Mouse (Mus musculus) hindbrain, embryonic 13.5 days (tissue): ENCODE data around the gene Lhfpl2. TPM values are rescaled to one million over a fixed set of nuclear protein-coding genes. Genes with fewer than 3 reads are reported as not detected.

ENCODE experiments used
- ATAC-seq: fragments of 200-750 bp; cut with Nextera tagmentation; 2 replicates; pipeline ENCODE4 v1.8.0; 2017; ENCODE audit warnings: moderate TSS enrichment; ENCODE audit not compliant: low FRiP score
- H3K27ac ChIP-seq: fragments of 300-500 bp; sonication (generic); 2 replicates; pipeline ENCODE4 v1.5.1; 2015; ENCODE audit warnings: inconsistent platforms, mild to moderate bottlenecking, moderate library complexity
- H3K27me3 ChIP-seq: fragments of 300-500 bp; sonication (generic); 2 replicates; pipeline ENCODE4 v1.6.1; 2015; ENCODE audit warnings: mild to moderate bottlenecking, inconsistent platforms
- H3K36me3 ChIP-seq: fragments of 300-500 bp; sonication (generic); 2 replicates; pipeline ENCODE4 v1.6.1; 2015; ENCODE audit warnings: mild to moderate bottlenecking, inconsistent platforms
- H3K4me1 ChIP-seq: fragments of 300-500 bp; sonication (generic); replicated peaks from 2 replicates; pipeline ENCODE4 v1.6.1; 2015; ENCODE audit warnings: inconsistent platforms
- H3K4me2 ChIP-seq: fragments of 300-500 bp; sonication (generic); 2 replicates; pipeline ENCODE4 v1.6.1; 2015; ENCODE audit warnings: inconsistent platforms, mild to moderate bottlenecking, moderate library complexity
- H3K4me3 ChIP-seq: fragments of 300-500 bp; sonication (generic); 2 replicates; pipeline ENCODE4 v1.5.1; 2015; ENCODE audit warnings: mild to moderate bottlenecking, inconsistent platforms
- H3K9ac ChIP-seq: fragments of 300-500 bp; sonication (generic); 2 replicates; pipeline ENCODE4 v1.6.1; 2015; ENCODE audit warnings: mild to moderate bottlenecking, inconsistent platforms
- H3K9me3 ChIP-seq: fragments of 300-500 bp; sonication (generic); 2 replicates; pipeline ENCODE4 v1.6.1; 2016; ENCODE audit warnings: inconsistent platforms
- WGBS: fragments of 180-500 bp; shearing (Covaris S2); methylation state at CpG from one replicate; pipeline ENCODE4 v1.1.7; 2015; 5-methylcytosine and 5-hydroxymethylcytosine counted together
- polyA plus RNA-seq: library from polyadenylated mRNA; unstranded; fragments of >200 nt; fragmentation: Nextera tagmentation; extraction: Ambion mirVana; gene quantifications from 2 replicates; pipeline ENCODE4 v1.2.1, GENCODE M21; 2015

Lhfpl2 gene
- polyA plus RNA-seq, 1 experiment from 2014 or later: 18.4 TPM

DNA sequence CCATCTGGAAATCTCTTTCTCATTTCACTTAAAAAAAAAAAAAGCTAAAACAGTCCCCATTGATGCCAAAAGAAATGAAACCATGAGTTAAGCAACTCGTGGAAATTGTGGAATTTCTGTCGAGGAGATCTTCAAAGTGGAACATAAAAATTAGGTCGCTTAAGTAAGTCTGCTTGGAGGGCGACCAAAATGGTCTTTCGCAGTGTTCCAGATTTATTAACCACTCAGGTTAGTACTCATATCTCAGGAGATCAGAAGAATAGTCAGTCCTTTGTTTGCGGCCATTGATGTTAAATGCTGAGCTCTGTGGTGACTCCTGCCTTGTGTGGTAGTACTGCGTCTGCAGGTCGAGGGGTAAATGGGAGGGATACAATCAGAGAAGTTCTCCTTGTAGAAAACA lies 48.8 kb downstream of the Lhfpl2 start:
- Histone ChIP-seq H3K4me1 (no peaks in the 10 kb centered on the region), H3K27ac (no peak overlapping the region), H3K4me3 (no peak overlapping the region), H3K9ac (no peak overlapping the region), H3K27me3 (no peaks in the 10 kb centered on the region), H3K4me2 (no peak overlapping the region), H3K9me3 (no peaks in the 10 kb centered on the region), H3K36me3 (no peaks in the 10 kb centered on the region)
- ATAC-seq: no peak
- WGBS: 91% methylated on average over 8 of the region's 8 CpGs

DNA sequence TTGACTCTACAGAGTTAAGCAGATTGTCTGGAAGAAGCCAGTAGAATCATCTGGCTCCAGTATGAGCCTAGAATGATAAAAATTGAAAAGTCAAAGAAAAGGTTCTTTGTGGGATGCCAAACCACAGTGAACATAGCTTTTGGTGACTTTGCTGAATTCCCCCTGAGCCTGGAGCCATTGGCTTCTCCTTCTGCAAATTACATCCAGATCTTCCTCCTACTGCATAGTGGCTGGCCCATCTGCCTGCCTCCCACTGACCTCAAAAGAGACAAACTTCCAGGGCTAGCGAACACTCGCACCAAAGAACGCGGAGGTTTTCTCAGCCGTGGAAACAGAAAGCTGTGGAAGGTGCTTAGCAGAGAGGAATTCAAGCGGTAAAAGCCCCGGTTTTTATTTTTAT lies 49.4 kb downstream of the Lhfpl2 start:
- ATAC-seq: no peak
- H3K9ac ChIP-seq: no peak overlapping the region
- no peaks in the 10 kb centered on the region for H3K36me3 ChIP-seq
- no peak overlapping the region for H3K27ac ChIP-seq
- WGBS: 92% methylated on average over 7 of the region's 7 CpGs
- no peaks in the 10 kb centered on the region for H3K9me3 ChIP-seq
- no peaks in the 10 kb centered on the region for H3K27me3 ChIP-seq
- H3K4me3 ChIP-seq: no peak overlapping the region
- H3K4me1 ChIP-seq: no peaks in the 10 kb centered on the region
- H3K4me2 ChIP-seq: no peak overlapping the region

DNA sequence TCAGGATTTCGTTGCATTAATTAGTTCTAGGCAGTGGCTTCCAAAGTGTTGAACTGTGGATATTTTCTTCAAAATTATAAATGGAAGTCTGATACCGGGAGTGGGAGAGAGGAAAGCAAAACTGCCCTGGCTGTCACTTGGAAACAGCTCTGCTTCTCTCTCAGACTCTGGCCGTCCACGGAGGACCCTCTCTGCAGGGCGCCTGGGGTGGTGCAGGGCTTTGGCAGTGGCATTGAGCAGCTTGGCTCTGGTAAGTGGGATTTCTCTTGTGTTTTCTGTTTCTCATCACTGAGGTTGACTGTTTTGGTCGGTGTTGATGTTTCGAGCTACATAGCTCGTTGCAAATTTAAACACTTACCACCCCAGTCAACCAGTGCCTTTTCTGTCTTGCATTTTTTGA lies 53.0 kb downstream of the Lhfpl2 start:
- Histone ChIP-seq H3K4me2 (no peak overlapping the region), H3K4me1 (no peaks in the 10 kb centered on the region), H3K9ac (no peak overlapping the region), H3K36me3 (no peaks in the 10 kb centered on the region), H3K4me3 (no peak overlapping the region), H3K9me3 (0 out of 2 replicates have a peak, but pooled peaks cover 3% of the 10 kb centered on the region), H3K27me3 (no peaks in the 10 kb centered on the region), H3K27ac (no peak overlapping the region)
- ATAC-seq: no peak
- 83% methylated on average over 8 of the region's 8 CpGs for WGBS

DNA sequence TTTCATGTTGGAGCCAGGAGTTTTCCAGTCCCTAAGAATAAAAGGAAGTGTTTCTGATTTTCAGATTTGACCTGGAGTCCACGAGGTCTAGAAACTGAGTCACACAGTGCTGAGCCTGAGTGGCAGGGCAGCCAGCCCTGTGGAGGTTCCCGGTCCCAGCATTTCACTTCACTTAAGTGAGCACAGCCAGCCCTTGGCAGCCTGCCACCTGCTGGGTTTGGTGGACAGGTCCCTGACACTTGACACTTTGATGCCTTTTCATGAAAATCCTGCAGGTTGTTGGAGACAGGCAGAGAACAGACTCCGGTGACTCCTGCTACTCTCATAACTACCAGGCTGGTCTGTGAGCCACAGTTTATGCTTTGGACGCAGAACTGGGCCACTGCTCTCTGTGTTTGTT lies 57.9 kb downstream of the Lhfpl2 start:
- WGBS: 55% methylated on average over 4 of the region's 4 CpGs
- 0 out of 2 replicates have a peak, but pooled peaks cover 3% of the 10 kb centered on the region for H3K9me3 ChIP-seq
- no peak overlapping the region for H3K9ac ChIP-seq
- no peak overlapping the region for H3K27ac ChIP-seq
- no peaks in the 10 kb centered on the region for H3K4me1 ChIP-seq
- no peaks in the 10 kb centered on the region for H3K27me3 ChIP-seq
- no peaks in the 10 kb centered on the region for H3K36me3 ChIP-seq
- no peak overlapping the region for H3K4me3 ChIP-seq
- H3K4me2 ChIP-seq: no peak overlapping the region
- ATAC-seq: no peak

DNA sequence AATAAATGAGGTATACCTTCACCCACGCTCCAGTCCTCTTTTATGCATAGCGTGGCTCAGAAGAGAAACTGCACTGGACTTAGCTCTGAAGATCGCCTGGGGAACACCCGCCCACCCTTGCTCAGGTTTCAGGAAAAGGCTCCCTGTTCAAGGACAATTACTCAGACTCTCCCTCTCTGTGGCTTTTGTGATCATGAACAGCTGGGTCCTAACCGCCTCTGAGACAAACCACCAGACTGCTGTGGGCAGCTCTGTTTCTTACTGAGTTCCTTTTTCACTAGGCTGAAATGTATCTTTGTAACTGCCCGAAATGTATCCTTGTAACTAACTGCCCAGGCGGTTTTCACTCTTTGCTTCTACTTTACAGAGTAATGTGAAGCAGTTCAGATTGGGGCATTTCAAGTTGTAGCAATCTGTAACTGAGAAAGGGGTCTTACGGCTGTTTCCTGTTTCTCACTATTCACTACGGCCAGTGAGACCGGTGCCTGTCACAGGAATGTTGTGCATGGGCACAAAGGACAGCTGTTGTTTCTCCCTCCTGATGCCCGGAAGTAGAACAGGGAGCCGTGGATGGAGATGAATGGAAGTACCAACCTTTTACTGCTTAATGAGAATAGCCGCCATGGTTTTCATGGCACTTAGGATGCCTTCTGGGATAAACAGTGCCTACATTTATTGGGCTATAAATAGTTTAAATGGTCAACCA lies 59.3 kb downstream of the Lhfpl2 start:
- WGBS: 62% methylated on average over 13 of the region's 13 CpGs
- ATAC-seq: no peak
- Histone ChIP-seq H3K9me3 (0 out of 2 replicates have a peak, but pooled peaks cover 3% of the 10 kb centered on the region), H3K9ac (no peak overlapping the region), H3K27me3 (no peaks in the 10 kb centered on the region), H3K4me1 (no peaks in the 10 kb centered on the region), H3K27ac (no peak overlapping the region), H3K4me2 (no peak overlapping the region), H3K4me3 (no peak overlapping the region), H3K36me3 (no peaks in the 10 kb centered on the region)

DNA sequence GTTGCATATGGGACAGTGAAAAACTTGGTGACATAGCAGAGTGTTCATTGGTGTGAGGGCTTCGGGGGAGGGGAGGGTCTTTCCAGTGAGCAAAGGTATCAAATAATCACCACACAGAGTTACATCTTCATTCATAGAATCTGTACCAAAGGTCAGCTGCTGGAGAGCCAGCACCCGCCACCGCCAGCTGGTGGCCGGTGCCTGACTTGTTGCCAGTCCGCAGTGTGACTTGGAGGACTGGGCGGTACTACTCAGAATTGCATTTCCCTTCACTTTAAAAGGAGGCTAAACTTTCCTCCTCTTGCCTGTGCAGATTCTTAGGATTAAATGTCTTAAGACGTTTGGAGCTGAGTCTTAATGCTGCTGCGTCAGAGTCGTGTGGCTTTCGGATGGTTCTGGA lies 59.9 kb downstream of the Lhfpl2 start:
- no peaks in the 10 kb centered on the region for H3K36me3 ChIP-seq
- ATAC-seq: no peak
- 0 out of 2 replicates have a peak, but pooled peaks cover 3% of the 10 kb centered on the region for H3K9me3 ChIP-seq
- no peak overlapping the region for H3K9ac ChIP-seq
- H3K4me3 ChIP-seq: no peak overlapping the region
- H3K4me1 ChIP-seq: no peaks in the 10 kb centered on the region
- no peak overlapping the region for H3K4me2 ChIP-seq
- H3K27me3 ChIP-seq: no peaks in the 10 kb centered on the region
- 95% methylated on average over 10 of the region's 10 CpGs for WGBS
- H3K27ac ChIP-seq: no peak overlapping the region

DNA sequence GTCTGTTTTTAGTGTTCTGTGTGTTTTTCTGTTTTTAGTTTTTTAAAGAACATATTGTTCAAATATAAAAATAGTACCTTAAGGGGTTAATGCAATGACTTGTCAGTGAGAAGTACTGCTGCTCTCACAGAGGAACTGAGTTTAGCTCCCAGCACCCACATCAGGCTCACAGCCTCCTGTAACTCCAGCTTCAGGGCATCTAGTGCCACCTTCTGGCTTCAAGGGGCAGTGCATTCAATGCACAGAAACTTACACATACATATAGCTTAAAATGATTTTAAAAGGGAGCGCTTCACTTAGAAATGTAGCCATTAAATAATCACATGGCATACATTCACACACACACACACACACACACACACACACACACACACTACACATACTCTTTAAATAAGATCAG lies 60.5 kb downstream of the Lhfpl2 start:
- Histone ChIP-seq H3K27ac (no peak overlapping the region), H3K9ac (no peak overlapping the region), H3K4me2 (no peak overlapping the region), H3K4me3 (no peak overlapping the region), H3K4me1 (no peaks in the 10 kb centered on the region), H3K36me3 (no peaks in the 10 kb centered on the region), H3K27me3 (no peaks in the 10 kb centered on the region), H3K9me3 (0 out of 2 replicates have a peak, but pooled peaks cover 3% of the 10 kb centered on the region)
- no peak for ATAC-seq
- WGBS: 100% methylated on average over 1 of the region's 1 CpGs

DNA sequence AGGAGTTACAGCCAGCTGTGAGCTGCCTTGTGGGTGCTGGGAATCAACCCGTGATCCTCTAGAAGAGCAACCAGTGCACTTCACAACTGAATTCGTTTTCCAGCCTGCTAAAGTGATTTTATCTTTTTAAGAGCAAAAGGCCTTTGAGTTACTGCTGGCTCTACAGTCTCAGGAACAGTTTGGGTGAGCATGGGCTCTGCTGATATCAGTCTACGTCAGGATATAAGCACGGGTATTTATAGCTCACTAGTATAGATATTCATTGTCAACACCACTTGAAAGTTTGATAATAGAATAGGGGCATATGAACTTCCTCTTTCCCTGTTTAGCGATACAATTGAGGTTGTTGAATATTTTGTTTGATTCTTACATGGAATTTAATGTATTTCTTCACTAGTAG lies 61.7 kb downstream of the Lhfpl2 start:
- Histone ChIP-seq H3K27ac (no peak overlapping the region), H3K36me3 (no peaks in the 10 kb centered on the region), H3K4me2 (no peak overlapping the region), H3K4me1 (no peaks in the 10 kb centered on the region), H3K9me3 (no peaks in the 10 kb centered on the region), H3K27me3 (no peaks in the 10 kb centered on the region), H3K9ac (no peak overlapping the region), H3K4me3 (no peak overlapping the region)
- no peak for ATAC-seq
- 90% methylated on average over 5 of the region's 5 CpGs for WGBS

DNA sequence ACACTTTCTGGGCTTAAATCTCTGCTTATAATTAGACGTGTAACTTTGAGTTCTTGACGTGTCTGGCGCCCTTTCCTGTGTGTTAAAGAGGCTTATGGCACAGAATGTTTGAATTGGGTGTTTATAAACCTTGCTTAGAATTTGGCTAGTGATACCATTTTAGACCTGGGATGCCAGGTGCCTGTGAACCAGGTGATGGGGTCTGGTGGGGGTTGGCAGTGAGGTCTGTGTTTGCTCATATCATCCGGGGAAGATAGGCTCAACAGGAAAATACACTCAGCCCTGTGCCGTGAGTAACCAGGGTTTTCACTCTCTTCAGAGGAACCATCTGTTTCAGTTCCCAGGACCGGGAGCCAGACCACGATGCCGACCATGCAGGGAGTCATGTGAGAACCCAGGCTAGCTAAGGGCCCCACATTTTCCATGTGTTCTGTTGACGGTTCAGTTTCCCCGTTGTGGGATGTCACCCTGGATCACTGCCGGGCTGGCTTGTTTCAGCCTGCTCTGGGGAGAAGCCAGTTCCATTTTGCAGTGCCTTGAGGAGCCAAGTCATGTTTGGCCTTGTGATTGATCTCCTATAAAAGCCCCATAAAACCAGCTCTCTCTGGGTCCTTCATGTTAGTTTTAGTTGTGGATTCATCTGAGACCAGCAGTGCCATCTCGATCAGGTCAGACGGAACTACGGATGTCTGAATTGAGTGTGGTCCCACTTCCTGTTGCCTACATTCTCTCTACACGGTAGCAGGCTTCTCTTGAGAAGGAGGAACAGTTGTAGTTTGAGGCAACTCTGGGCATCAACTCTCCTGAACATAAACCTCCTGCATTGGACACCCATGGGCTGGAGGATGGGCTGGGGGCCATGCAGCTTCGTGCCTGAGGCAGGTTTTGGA lies 65.4 kb downstream of the Lhfpl2 start:
- H3K4me2 ChIP-seq: no peak overlapping the region
- H3K4me3 ChIP-seq: no peak overlapping the region
- WGBS: 93% methylated on average over 16 of the region's 16 CpGs
- no peak for ATAC-seq
- H3K36me3 ChIP-seq: no peaks in the 10 kb centered on the region
- H3K27ac ChIP-seq: no peak overlapping the region
- H3K4me1 ChIP-seq: no peaks in the 10 kb centered on the region
- H3K27me3 ChIP-seq: no peaks in the 10 kb centered on the region
- no peaks in the 10 kb centered on the region for H3K9me3 ChIP-seq
- no peak overlapping the region for H3K9ac ChIP-seq

DNA sequence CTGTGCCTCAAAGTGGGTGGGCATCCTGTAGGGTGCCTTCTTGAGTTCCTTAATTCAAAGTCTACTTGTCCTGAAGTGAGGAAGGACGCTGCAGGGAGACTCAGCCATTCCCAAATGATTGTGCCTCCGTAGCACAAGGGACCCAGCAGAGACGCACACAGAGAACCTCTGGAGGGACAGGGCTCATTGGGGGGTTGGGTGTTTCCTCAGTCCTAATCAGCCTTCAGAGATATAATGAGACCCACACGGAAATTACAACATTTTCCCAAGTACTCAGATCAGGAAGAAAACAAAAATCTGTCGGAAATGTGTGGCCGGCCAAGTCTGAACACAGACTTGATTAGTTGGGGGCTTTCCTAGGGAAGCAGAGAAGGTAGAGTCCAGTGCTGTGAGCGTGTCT lies 72.8 kb downstream of the Lhfpl2 start:
- Histone ChIP-seq H3K27ac (no peak overlapping the region), H3K4me1 (peaks cover 13% of the 10 kb centered on the region), H3K4me3 (no peak overlapping the region), H3K9me3 (no peaks in the 10 kb centered on the region), H3K4me2 (no peak overlapping the region), H3K27me3 (no peaks in the 10 kb centered on the region), H3K36me3 (no peaks in the 10 kb centered on the region), H3K9ac (no peak overlapping the region)
- 62% methylated on average over 7 of the region's 7 CpGs for WGBS
- ATAC-seq: no peak

DNA sequence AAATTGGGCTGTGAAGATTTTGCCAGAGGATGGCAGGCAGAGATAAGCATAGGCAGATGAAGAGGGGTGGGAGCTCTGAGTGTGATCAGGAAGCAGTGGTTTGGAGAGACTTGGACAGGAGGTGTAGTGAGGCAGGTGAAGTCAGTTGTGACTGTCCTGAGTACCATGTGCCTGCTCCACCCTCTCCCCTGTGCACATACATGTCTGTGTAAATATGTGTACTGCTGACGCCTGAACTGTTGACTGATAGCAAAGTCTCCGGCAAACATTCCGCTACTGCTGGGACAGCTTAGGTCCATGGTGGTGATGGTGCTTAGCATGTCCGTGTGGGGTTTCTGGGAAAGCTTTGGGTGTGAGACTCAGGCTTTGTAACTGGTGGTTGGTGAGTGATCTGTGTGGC lies 73.5 kb downstream of the Lhfpl2 start:
- 87% methylated on average over 4 of the region's 4 CpGs for WGBS
- Histone ChIP-seq H3K4me1 (peaks cover 13% of the 10 kb centered on the region), H3K4me3 (no peak overlapping the region), H3K9ac (no peak overlapping the region), H3K36me3 (no peaks in the 10 kb centered on the region), H3K27me3 (no peaks in the 10 kb centered on the region), H3K9me3 (no peaks in the 10 kb centered on the region), H3K27ac (no peak overlapping the region), H3K4me2 (no peak overlapping the region)
- ATAC-seq: no peak

DNA sequence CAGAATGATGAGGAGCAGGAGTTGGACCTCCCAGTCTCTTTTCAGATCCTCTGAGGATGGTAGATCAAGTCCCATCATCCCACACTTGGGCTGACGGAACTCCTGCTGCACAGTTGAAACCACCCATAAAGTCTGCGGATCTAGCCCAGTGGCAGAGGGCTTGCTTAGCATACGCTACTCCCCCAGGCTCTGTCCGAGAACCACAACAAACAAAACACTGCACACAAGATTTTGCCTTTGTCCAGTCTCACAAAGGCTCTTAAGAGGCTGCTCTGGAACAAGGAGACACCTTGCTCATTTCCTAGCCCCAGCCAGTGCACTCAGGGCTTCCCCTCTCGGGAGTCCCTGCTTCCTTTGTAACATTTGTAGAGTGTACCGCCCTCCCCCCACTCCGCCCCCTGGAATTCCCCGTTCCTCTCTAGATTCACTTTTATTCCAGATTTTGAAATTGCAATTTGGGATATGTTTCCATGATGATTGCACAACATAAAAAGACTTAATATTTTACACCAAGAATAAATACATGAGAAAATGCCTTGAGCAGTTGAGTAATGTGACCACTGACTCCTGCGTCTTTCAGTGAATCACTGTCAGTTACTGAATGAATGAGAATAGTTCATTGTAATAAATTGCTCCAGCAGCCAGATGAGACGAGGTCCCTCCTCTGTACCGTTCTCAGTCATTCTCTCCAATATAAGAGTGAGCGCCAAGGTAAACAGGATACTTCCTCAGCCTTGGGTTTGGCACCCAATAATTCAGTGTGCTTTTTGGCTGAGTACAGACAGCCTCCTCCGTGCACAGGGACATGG lies 74.8 kb downstream of the Lhfpl2 start:
- no peaks in the 10 kb centered on the region for H3K27me3 ChIP-seq
- no peak overlapping the region for H3K4me2 ChIP-seq

More for the DNA sequence above, 74.8 kb downstream of the Lhfpl2 start:
- no peak overlapping the region for H3K9ac ChIP-seq
- no peak overlapping the region for H3K4me3 ChIP-seq
- ATAC-seq: no peak
- no peaks in the 10 kb centered on the region for H3K36me3 ChIP-seq
- WGBS: 52% methylated on average over 13 of the region's 13 CpGs
- H3K27ac ChIP-seq: no peak overlapping the region
- H3K4me1 ChIP-seq: peaks cover 13% of the 10 kb centered on the region
- no peaks in the 10 kb centered on the region for H3K9me3 ChIP-seq
